Mouse (Mus musculus) lung, embryonic 16.5 days (tissue): ENCODE results near the gene Vps33a. TPM values are rescaled to one million over a fixed set of nuclear protein-coding genes. Genes with fewer than 3 reads are reported as not detected.

Experiments
- ATAC-seq: fragments of 200-750 bp; cut with Nextera tagmentation; 2 replicates; pipeline ENCODE4 v1.8.0; 2017; ENCODE audit warnings: low read depth, mild to moderate bottlenecking, moderate library complexity
- H3K27ac ChIP-seq: fragments of 300-500 bp; sonication (generic); 2 replicates; pipeline ENCODE4 v1.5.1; 2014; ENCODE audit warnings: mild to moderate bottlenecking, control low read depth, low read length
- H3K27me3 ChIP-seq: fragments of 300-500 bp; sonication (generic); 2 replicates; pipeline ENCODE4 v1.6.1; 2014; ENCODE audit warnings: low read depth, low read length, mixed read lengths; ENCODE audit not compliant: control insufficient read depth, insufficient read depth
- H3K36me3 ChIP-seq: fragments of 300-500 bp; sonication (generic); 2 replicates; pipeline ENCODE4 v1.6.1; 2014; ENCODE audit warnings: low read length; ENCODE audit not compliant: control insufficient read depth, insufficient read depth
- H3K4me1 ChIP-seq: fragments of 300-500 bp; sonication (generic); replicated peaks from 2 replicates; pipeline ENCODE4 v1.6.1; 2014; ENCODE audit warnings: low read length, mixed read lengths; ENCODE audit not compliant: control insufficient read depth, insufficient read depth
- H3K4me2 ChIP-seq: fragments of 300-500 bp; sonication (generic); 2 replicates; pipeline ENCODE4 v1.6.1; 2014; ENCODE audit warnings: low read depth, low read length, control low read depth
- H3K4me3 ChIP-seq: fragments of 300-500 bp; sonication (generic); 2 replicates; pipeline ENCODE4 v1.5.1; 2014; ENCODE audit warnings: mild to moderate bottlenecking, low read length, control low read depth
- H3K9ac ChIP-seq: fragments of 300-500 bp; sonication (generic); 2 replicates; pipeline ENCODE4 v1.6.1; 2014; ENCODE audit warnings: low read length, control low read depth
- H3K9me3 ChIP-seq: fragments of 300-500 bp; sonication (generic); 2 replicates; pipeline ENCODE4 v1.6.1; 2016; ENCODE audit warnings: low read length; ENCODE audit not compliant: control insufficient read depth
- WGBS: fragments of 180-500 bp; shearing (Covaris S2); extraction: QIAGEN DNeasy Blood & Tissue Kit; methylation state at CpG from one replicate; pipeline ENCODE4 v1.1.7; 2014; 5-methylcytosine and 5-hydroxymethylcytosine counted together
- polyA plus RNA-seq: library from polyadenylated mRNA; unstranded; fragments of >200 nt; fragmentation: Nextera tagmentation; extraction: Ambion mirVana; gene quantifications from 2 replicates; pipeline ENCODE4 v1.2.1, GENCODE M21; 2015

The Vps33a gene
- polyA plus RNA-seq, 1 experiment from 2014 or later: 26.9 TPM

DNA sequence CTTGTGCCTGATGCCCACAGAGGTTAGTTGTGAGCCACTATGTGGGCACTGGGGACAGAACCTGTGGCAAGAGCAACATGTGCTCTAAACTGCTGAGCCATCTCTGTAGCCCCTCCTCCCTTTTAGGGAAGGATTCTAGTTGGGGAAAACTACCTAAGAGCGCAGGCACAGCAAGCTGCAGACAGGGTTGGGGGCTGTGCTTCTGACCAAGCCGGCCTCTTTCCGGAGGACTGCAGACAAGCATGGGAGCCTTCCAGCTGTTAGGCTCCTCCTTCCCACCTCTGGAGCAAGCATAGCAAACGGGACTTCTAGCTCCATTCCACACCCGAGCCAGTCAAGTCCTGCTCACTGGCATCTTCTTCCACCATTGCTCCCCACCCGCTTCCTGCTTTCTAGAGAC is 26.5 kb upstream of the Vps33a start:
- Histone ChIP-seq H3K36me3 (peaks cover 5% of the 10 kb centered on the region; the same call in 1 of the 2 replicates), H3K27me3 (no peaks in the 10 kb centered on the region), H3K4me2 (no peak overlapping the region), H3K9ac (no peak overlapping the region), H3K4me3 (no peak overlapping the region), H3K9me3 (no peaks in the 10 kb centered on the region), H3K27ac (peak overlapping the region; percentile 26; the same call in 1 of the 2 replicates), H3K4me1 (no peaks in the 10 kb centered on the region)
- WGBS: 49% methylated on average over 6 of the region's 6 CpGs
- ATAC-seq: peak; percentile 38; the same call in 1 of the 2 replicates

GRCm38 (mm10) chr5:123593622-123594280 is 20.9 kb upstream of the Vps33a start:
- H3K9me3 ChIP-seq: no peaks in the 10 kb centered on the region
- 79% methylated on average over 10 of the region's 10 CpGs for WGBS
- H3K4me2 ChIP-seq: no peak overlapping the region
- no peak overlapping the region for H3K9ac ChIP-seq
- no peak for ATAC-seq
- H3K36me3 ChIP-seq: peaks cover 9% of the 10 kb centered on the region
- no peaks in the 10 kb centered on the region for H3K27me3 ChIP-seq
- H3K4me3 ChIP-seq: no peak overlapping the region
- no peak overlapping the region for H3K27ac ChIP-seq
- no peaks in the 10 kb centered on the region for H3K4me1 ChIP-seq

DNA sequence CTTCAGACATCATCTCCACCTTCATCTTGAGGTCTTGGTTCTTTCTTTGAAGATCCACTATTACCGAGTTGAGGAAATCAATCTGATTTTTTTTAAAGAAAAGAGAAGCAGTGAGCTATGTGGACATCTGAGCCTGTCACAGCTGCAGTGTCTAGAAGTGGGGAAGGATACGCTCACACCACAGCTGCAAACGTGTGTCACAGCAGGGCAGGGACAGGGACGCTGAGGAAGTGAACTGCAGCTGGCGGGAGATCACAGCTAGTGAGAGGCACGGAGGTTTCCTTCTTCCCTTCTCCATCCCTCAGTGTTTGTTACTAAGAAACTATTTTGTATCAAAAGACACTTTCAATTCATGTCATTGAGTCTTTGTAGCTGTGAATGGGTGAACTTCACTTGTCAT is 7.2 kb upstream of the Vps33a start:
- no peak overlapping the region for H3K4me2 ChIP-seq
- no peaks in the 10 kb centered on the region for H3K27me3 ChIP-seq
- H3K9ac ChIP-seq: no peak overlapping the region
- no peak overlapping the region for H3K4me3 ChIP-seq
- H3K9me3 ChIP-seq: no peaks in the 10 kb centered on the region
- H3K4me1 ChIP-seq: no peaks in the 10 kb centered on the region
- whole genome bisulfite sequencing: 83% methylated on average over 6 of the region's 6 CpGs
- H3K36me3 ChIP-seq: peaks cover 19% of the 10 kb centered on the region
- no peak for ATAC-seq
- H3K27ac ChIP-seq: no peak overlapping the region

- 87% methylated on average over 3 of the region's 3 CpGs for WGBS
- H3K9me3 ChIP-seq: no peaks in the 10 kb centered on the region
- peaks cover 11% of the 10 kb centered on the region for H3K36me3 ChIP-seq
- ATAC-seq: no peak
- H3K9ac ChIP-seq: no peak overlapping the region
- H3K4me1 ChIP-seq: peaks cover 4% of the 10 kb centered on the region; the same call in 1 of the 2 replicates
- H3K4me3 ChIP-seq: no peak overlapping the region
- H3K27ac ChIP-seq: no peak overlapping the region
- no peak overlapping the region for H3K4me2 ChIP-seq
- H3K27me3 ChIP-seq: no peaks in the 10 kb centered on the region
These were observed 3.9 kb upstream of the Vps33a start for GRCm38 (mm10) chr5:123576696-123577095.

GRCm38 (mm10) chr5:123573362-123573761 is 524 bp upstream of the Vps33a start:
- peak; percentile 29 for ATAC-seq
- peak overlapping the region; percentile 96 for H3K4me2 ChIP-seq
- H3K36me3 ChIP-seq: peaks cover 7% of the 10 kb centered on the region
- no peak overlapping the region for H3K27ac ChIP-seq
- H3K9me3 ChIP-seq: no peaks in the 10 kb centered on the region
- no peaks in the 10 kb centered on the region for H3K27me3 ChIP-seq
- peak overlapping the region; percentile 92 for H3K4me3 ChIP-seq
- H3K4me1 ChIP-seq: peaks cover 6% of the 10 kb centered on the region; the same call in 1 of the 2 replicates
- 59% methylated on average over 8 of the region's 8 CpGs for WGBS
- no peak overlapping the region for H3K9ac ChIP-seq

DNA sequence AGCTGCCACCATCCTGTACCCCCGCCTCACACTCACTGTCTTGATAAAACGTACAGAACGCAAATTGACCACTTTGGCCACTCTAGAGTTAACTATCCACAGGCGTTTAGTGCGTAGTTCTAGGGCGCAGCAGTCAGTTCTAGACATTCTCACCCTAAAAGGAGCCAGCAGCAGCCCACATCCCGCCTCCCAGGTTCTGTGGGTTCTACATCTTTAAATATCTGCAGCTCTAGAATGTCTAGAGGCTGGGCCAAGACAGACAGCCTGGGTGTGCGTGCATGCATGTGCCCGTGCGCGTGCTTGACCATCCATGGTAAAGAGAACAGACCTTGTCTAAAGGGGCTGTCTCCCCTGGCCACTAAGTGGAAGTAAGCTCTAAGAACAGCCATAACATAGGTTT is 11.7 kb downstream of the Vps33a start:
- Histone ChIP-seq H3K27me3 (no peaks in the 10 kb centered on the region), H3K27ac (no peak overlapping the region), H3K9me3 (no peaks in the 10 kb centered on the region), H3K9ac (no peak overlapping the region), H3K4me3 (no peak overlapping the region), H3K36me3 (peaks cover 23% of the 10 kb centered on the region), H3K4me2 (no peak overlapping the region), H3K4me1 (no peaks in the 10 kb centered on the region)
- ATAC-seq: no peak
- WGBS: 91% methylated on average over 11 of the region's 11 CpGs

- Histone ChIP-seq H3K4me3 (no peak overlapping the region), H3K27ac (no peak overlapping the region), H3K27me3 (no peaks in the 10 kb centered on the region), H3K4me2 (no peak overlapping the region), H3K9me3 (no peaks in the 10 kb centered on the region), H3K36me3 (peaks cover 17% of the 10 kb centered on the region), H3K9ac (no peak overlapping the region), H3K4me1 (no peaks in the 10 kb centered on the region)
- no peak for ATAC-seq
- WGBS: 89% methylated on average over 8 of the region's 8 CpGs
These were observed 13.2 kb downstream of the Vps33a start for GRCm38 (mm10) chr5:123559588-123559987.

DNA sequence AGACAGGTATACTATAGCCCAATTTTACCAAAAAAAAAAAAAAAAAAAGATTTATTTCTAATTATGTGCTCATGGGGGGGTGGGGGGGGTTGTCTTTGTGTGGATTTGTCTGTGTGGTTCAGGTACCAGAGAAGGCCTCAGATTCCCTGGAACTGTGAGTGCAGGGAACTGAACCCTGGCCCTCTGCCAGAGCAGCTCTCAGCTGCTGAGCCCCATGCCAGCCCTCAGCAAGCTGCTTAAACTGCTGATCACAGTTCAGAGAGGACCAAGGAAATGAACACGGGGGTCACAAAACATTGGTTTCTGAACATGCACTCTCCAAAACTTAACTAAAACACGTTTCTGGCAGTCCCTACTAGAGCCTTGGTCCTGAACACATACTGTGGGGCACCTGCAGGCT is 16.4 kb downstream of the Vps33a start:
- no peak overlapping the region for H3K9ac ChIP-seq
- H3K9me3 ChIP-seq: no peaks in the 10 kb centered on the region
- no peak overlapping the region for H3K27ac ChIP-seq
- no peaks in the 10 kb centered on the region for H3K4me1 ChIP-seq
- H3K36me3 ChIP-seq: peaks cover 14% of the 10 kb centered on the region
- ATAC-seq: no peak
- no peak overlapping the region for H3K4me3 ChIP-seq
- H3K4me2 ChIP-seq: no peak overlapping the region
- no peaks in the 10 kb centered on the region for H3K27me3 ChIP-seq
- 58% methylated on average over 2 of the region's 2 CpGs for WGBS

- peaks cover 12% of the 10 kb centered on the region for H3K36me3 ChIP-seq
- H3K27ac ChIP-seq: no peak overlapping the region
These were observed 17.1 kb downstream of the Vps33a start for GRCm38 (mm10) chr5:123555693-123556092.

More at GRCm38 (mm10) chr5:123555693-123556092, 17.1 kb downstream of the Vps33a start:
- H3K4me1 ChIP-seq: no peaks in the 10 kb centered on the region
- no peak overlapping the region for H3K4me3 ChIP-seq
- ATAC-seq: no peak
- H3K4me2 ChIP-seq: no peak overlapping the region
- H3K9ac ChIP-seq: no peak overlapping the region
- WGBS: 88% methylated on average over 7 of the region's 7 CpGs
- H3K9me3 ChIP-seq: no peaks in the 10 kb centered on the region
- no peaks in the 10 kb centered on the region for H3K27me3 ChIP-seq
